Mouse (Mus musculus) spleen, adult 12 weeks (tissue): ENCODE results near the gene Steap1.

Source experiments
- DNase-seq: peaks from one replicate; pipeline ENCODE4 v3.0.0; 2022; ENCODE audit warnings: low spot score

Steap1 gene

GRCm38 (mm10) chr5:5688228-5688627, 60.9 kb downstream of the Steap1 start:
- DNase-seq, result no peak

GRCm38 (mm10) chr5:5686973-5687372, 62.2 kb downstream of the Steap1 start:
- no peak for DNase-seq
